Mouse (Mus musculus) embryonic fibroblast, embryonic 13.5 days (primary cell): ENCODE measurements around the gene Gcc2. TPM values are rescaled to one million over a fixed set of nuclear protein-coding genes. Genes with fewer than 3 reads are reported as not detected.
"Not testable (repeated sequence)": the region's sequence is repeated elsewhere in the genome, so short reads cannot be mapped to it uniquely, and the experiment has no call there.

Source experiments
- H3K27ac ChIP-seq: 2 replicates; pipeline ENCODE4 v1.5.1; 2012; ENCODE audit warnings: low read length, control low read depth, inconsistent platforms; ENCODE audit not compliant: insufficient read depth
- H3K4me1 ChIP-seq: 2 replicates; pipeline ENCODE4 v1.6.1; 2011; ENCODE audit warnings: low read length; ENCODE audit not compliant: control insufficient read depth, insufficient read depth
- H3K4me3 ChIP-seq: 2 replicates; pipeline ENCODE4 v1.5.1; 2011; ENCODE audit warnings: mild to moderate bottlenecking, control low read depth, low read length; ENCODE audit not compliant: insufficient read depth
- CTCF ChIP-seq: IDR thresholded peaks from 2 replicates; pipeline ENCODE4 v1.5.1; 2011; ENCODE audit warnings: mild to moderate bottlenecking, control low read depth, low read length, moderate library complexity, borderline replicate concordance; ENCODE audit not compliant: insufficient read depth
- POLR2A ChIP-seq: IDR thresholded peaks from 2 replicates; pipeline ENCODE4 v1.6.1; 2011; ENCODE audit warnings: low read depth, mild to moderate bottlenecking, control low read depth, low read length, moderate library complexity
- polyA plus RNA-seq: library from polyadenylated mRNA; stranded (reverse); fragments of >200 nt; gene quantifications from 2 replicates; pipeline ENCODE4 v1.2.4, GENCODE M21; 2011; ENCODE audit warnings: low read depth; ENCODE audit not compliant: missing spikeins, insufficient read length

The Gcc2 gene
- polyA plus RNA-seq, 1 experiment = 32.4 TPM

- H3K4me1 ChIP-seq, H3K27ac ChIP-seq, H3K4me3 ChIP-seq: not testable (repeated sequence)
Measured at GRCm38 (mm10) chr10:58233740-58234121, 21.6 kb upstream of the Gcc2 start.

GRCm38 (mm10) chr10:58234985-58235384 lies 20.3 kb upstream of the Gcc2 start:
- not testable (repeated sequence) for H3K4me1 ChIP-seq, H3K27ac ChIP-seq, H3K4me3 ChIP-seq

GRCm38 (mm10) chr10:58236613-58237012 lies 18.7 kb upstream of the Gcc2 start, which contains the start of gene Gm4981:
TSS of gene Gm4981 (minus strand) at chr10:58236701.
- H3K4me3 ChIP-seq = no peak within 1 kb of the TSS
- TF ChIP-seq POLR2A (no peak), CTCF (no peak)
- no peaks in the 10 kb centered on the region for H3K4me1 ChIP-seq
- H3K27ac ChIP-seq = no peak within 1 kb of the TSS

- not testable (repeated sequence) for H3K4me1 ChIP-seq, H3K4me3 ChIP-seq, H3K27ac ChIP-seq
Measured at GRCm38 (mm10) chr10:58238984-58239740, 16.1 kb upstream of the Gcc2 start.

GRCm38 (mm10) chr10:58249535-58249934 lies 5.8 kb upstream of the Gcc2 start:
- Histone ChIP-seq H3K4me3 (no peak overlapping the region), H3K4me1 (no peaks in the 10 kb centered on the region), H3K27ac (no peak overlapping the region)
- TF ChIP-seq CTCF (no peak), POLR2A (no peak)

GRCm38 (mm10) chr10:58254635-58255175 lies 592 bp upstream of the Gcc2 start:
- no peak overlapping the region for H3K27ac ChIP-seq
- peak overlapping the region; percentile 90 for H3K4me3 ChIP-seq
- TF ChIP-seq CTCF = no peak
- TF ChIP-seq POLR2A = no peak
- no peaks in the 10 kb centered on the region for H3K4me1 ChIP-seq

GRCm38 (mm10) chr10:58255954-58256353 lies 657 bp downstream of the Gcc2 start:
- no peak overlapping the region for H3K27ac ChIP-seq
- peak overlapping the region; percentile 90 for H3K4me3 ChIP-seq
- no peaks in the 10 kb centered on the region for H3K4me1 ChIP-seq
- TF ChIP-seq POLR2A = no peak
- no peak for TF ChIP-seq CTCF

- Histone ChIP-seq H3K4me3 (no peak overlapping the region), H3K4me1 (no peaks in the 10 kb centered on the region), H3K27ac (no peak overlapping the region)
- TF ChIP-seq POLR2A (no peak), CTCF (no peak)
Measured at GRCm38 (mm10) chr10:58258466-58258865, 3.2 kb downstream of the Gcc2 start.

GRCm38 (mm10) chr10:58282238-58282637 lies 26.9 kb downstream of the Gcc2 start:
- no peak overlapping the region for H3K4me3 ChIP-seq
- H3K4me1 ChIP-seq = no peaks in the 10 kb centered on the region
- TF ChIP-seq POLR2A (no peak), CTCF (no peak)
- no peak overlapping the region for H3K27ac ChIP-seq

GRCm38 (mm10) chr10:58290742-58291141 lies 35.4 kb downstream of the Gcc2 start:
- no peak overlapping the region for H3K4me3 ChIP-seq
- H3K27ac ChIP-seq = no peak overlapping the region
- TF ChIP-seq POLR2A (no peak), CTCF (no peak)
- H3K4me1 ChIP-seq = no peaks in the 10 kb centered on the region

- Histone ChIP-seq H3K27ac (no peak overlapping the region), H3K4me3 (no peak overlapping the region), H3K4me1 (no peaks in the 10 kb centered on the region)
- no peak for TF ChIP-seq CTCF
- no peak for TF ChIP-seq POLR2A
Measured at GRCm38 (mm10) chr10:58294246-58294645, 38.9 kb downstream of the Gcc2 start.
